Mouse (Mus musculus) fibroblast of lung, adult 2 months (primary cell): ENCODE results near the gene Meis2.

ENCODE experiments used
- DNase-seq: peaks from one replicate; pipeline ENCODE4 v3.0.0-alpha.2; 2011; ENCODE audit warnings: low read depth

Gene Meis2

GRCm38 (mm10) chr2:116065570-116066005 is at the start of gene Meis2:
Meis2 (minus strand) TSS chr2:116065839.
- peak; percentile 74 for DNase-seq

GRCm38 (mm10) chr2:116106194-116106593 is 40.6 kb upstream of the Meis2 start:
- DNase-seq = peak; percentile 11

GRCm38 (mm10) chr2:116105179-116105578 is 39.5 kb upstream of the Meis2 start:
- DNase-seq = peak; percentile 20

- DNase-seq = no peak
These were observed 37.9 kb upstream of the Meis2 start for GRCm38 (mm10) chr2:116103411-116103996.

GRCm38 (mm10) chr2:116101221-116101620 is 35.6 kb upstream of the Meis2 start:
- DNase-seq = no peak

- DNase-seq = no peak
These were observed 15.3 kb upstream of the Meis2 start for GRCm38 (mm10) chr2:116080961-116081360.

- DNase-seq = peak; percentile 36
These were observed 13.2 kb upstream of the Meis2 start for GRCm38 (mm10) chr2:116078841-116079240.

- peak; percentile 6 for DNase-seq
These were observed 12.1 kb upstream of the Meis2 start for GRCm38 (mm10) chr2:116077716-116078115.

GRCm38 (mm10) chr2:116076752-116077480 is 11.3 kb upstream of the Meis2 start:
- DNase-seq = no peak

- peak; percentile 35 for DNase-seq
These were observed 10.3 kb upstream of the Meis2 start for GRCm38 (mm10) chr2:116075902-116076301.

- DNase-seq = peak; percentile 17
These were observed 9.8 kb upstream of the Meis2 start for GRCm38 (mm10) chr2:116075477-116075876.

GRCm38 (mm10) chr2:116074726-116075440 is 9.2 kb upstream of the Meis2 start:
- DNase-seq = peak; percentile 16

GRCm38 (mm10) chr2:116074061-116074460 is 8.4 kb upstream of the Meis2 start:
- DNase-seq = peak; percentile 15

- peak; percentile 27 for DNase-seq
These were observed 7.8 kb upstream of the Meis2 start for GRCm38 (mm10) chr2:116073311-116073904.

- peak; percentile 40 for DNase-seq
These were observed 7.1 kb upstream of the Meis2 start for GRCm38 (mm10) chr2:116072706-116073105.

- DNase-seq = no peak
These were observed 6.6 kb upstream of the Meis2 start for GRCm38 (mm10) chr2:116072321-116072640.

- DNase-seq = peak; percentile 30
These were observed 6.1 kb upstream of the Meis2 start for GRCm38 (mm10) chr2:116071571-116072320.

GRCm38 (mm10) chr2:116070614-116071425 is 5.2 kb upstream of the Meis2 start:
- DNase-seq = peak; percentile 18

GRCm38 (mm10) chr2:116069451-116070225 is 4.0 kb upstream of the Meis2 start:
- peak; percentile 22 for DNase-seq

- no peak for DNase-seq
These were observed 3.3 kb upstream of the Meis2 start for GRCm38 (mm10) chr2:116068901-116069300.
